Mouse (Mus musculus) lung, postnatal 10 days (tissue): ENCODE results near the gene Muc1.

Experiments
- DNase-seq: peaks from one replicate; pipeline ENCODE4 v3.0.0; 2021

The Muc1 gene

GRCm38 (mm10) chr3:89276061-89276460 lies 47.2 kb downstream of the Muc1 start:
- DNase-seq, result no peak

- peak; percentile 60 for DNase-seq
Measured at GRCm38 (mm10) chr3:89277281-89278021, 48.6 kb downstream of the Muc1 start.

DNA sequence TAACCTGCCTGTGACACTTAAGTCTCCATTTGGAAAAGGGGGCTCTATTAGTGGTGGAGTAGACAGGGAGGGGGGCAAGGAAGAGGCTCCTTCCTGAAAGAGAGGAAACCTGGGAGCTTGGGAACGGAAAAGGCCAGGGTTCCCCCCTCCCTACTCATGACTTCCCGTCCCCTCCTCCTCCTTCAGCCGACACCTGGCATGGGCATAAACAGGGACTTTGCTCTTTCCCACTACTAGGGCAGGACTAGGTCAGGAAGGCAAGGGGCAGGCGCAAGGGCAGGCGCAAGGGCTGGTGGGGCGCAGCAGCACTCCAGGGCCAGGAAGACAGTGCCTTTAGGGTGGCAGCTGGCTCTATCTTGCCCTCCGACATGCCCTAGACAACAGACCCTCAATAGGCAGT lies 49.2 kb downstream of the Muc1 start:
- peak; percentile 83 for DNase-seq

DNA sequence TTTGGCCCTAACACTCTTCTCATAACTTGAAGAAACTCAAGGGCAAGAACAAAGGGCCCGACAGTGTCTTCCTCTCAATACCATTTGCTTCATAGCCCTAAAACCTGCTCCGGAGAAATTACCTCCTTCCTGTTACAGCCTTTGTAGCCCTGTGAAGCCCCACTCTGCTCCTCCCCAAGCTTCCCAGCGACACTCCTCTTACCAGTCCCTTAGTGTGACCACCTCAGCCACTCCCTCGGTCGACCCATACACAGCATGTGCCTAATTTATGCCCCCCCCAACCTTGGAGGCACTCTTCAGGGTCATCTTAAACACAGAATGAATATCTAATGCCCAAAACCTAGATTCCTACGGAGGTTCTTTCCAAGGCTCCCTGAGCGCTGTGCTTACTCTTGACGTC lies 49.8 kb downstream of the Muc1 start:
- DNase-seq, result peak; percentile 20

DNA sequence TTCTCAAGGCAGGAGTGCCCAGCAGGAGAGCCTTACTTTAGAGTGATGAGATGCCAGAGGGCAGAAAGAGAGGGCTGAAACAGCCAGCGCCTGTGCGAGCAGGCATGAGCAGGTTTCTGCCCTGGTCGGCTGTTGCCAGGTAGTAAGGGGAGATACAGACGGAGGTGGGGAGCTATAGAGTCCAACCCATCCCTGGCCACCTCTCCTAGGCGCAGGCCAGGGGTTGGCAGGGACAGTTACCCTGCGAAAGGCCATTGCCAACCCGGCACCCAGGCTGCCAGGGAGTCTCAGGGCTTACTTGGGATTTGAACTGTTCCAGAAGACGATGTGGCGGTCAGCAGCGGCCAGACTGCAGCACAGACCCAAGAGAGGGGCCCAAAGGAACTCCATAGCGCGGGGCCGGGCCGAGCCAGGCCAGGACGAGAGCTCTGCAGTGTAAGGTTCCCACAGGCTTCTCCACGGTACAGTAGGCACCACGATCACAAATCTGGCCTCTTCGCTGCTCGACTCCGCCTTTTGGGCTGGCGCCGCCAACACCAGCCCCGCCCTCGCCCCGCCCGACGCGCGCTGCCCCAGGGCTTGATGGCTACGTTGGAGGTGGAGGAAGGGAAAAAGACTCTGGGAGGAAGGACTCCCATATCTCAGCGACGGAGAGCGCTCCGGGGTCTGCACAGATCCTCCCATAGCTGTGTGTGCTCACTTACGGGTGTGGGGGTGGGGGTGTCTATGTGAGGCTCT lies 50.5 kb downstream of the Muc1 start:
- DNase-seq, result peak; percentile 94

DNA sequence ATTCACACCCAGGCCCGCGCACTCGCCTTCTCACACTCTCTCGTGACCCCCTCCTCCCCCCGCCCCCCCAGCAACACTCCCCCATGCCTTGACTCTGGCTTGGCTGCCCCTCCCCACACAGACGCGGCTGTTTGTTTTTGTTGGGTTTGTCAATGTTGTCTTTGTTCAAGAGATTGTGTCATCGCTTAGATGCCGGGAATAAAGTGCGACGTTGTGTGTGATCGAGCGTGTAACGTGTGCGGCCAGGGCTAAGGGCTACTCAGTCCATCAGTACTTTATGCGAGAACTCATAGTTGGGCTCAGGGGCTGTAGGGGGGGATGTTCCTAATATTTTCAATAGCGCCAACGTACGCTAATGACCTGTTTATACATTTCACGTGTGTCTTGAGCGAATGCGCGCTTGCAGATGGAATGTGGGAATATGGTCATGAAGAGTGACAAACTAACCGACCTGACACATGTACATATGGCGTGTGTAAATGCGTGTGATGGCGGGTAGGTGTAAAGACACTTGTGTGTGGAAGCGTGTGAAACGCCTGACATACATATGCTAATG lies 51.3 kb downstream of the Muc1 start:
- DNase-seq, result peak; percentile 80

GRCm38 (mm10) chr3:89280606-89281511 lies 52.0 kb downstream of the Muc1 start, which contains the start of gene Efna1:
Gene Efna1, minus strand, starts transcription at chr3:89281142.
- DNase-seq, result peak; percentile 87

GRCm38 (mm10) chr3:89281579-89282290 lies 52.9 kb downstream of the Muc1 start:
- peak; percentile 93 for DNase-seq

DNA sequence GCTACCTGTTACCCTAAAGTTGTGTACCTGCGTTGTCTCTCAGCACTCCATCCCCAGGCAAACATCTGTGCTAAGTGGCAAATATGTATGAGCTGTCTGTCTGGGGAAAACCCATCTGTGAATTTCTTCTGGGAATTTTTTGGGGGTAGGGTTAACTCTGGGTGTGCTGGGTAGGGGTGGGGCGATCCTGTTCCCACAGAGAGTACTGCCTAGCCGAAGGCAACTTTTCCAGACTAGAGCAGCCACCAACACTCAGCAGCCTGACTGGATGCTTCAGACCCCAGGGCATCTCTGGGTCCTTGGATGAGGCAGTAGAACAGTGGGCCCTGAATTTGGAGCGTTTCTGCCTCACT lies 53.4 kb downstream of the Muc1 start:
- no peak for DNase-seq
